Mouse (Mus musculus): ENCODE data around the gene Fen1.
A peak's percentile ranks its signal among the peaks of the same experiment; 100 is the strongest.
"Not testable (repeated sequence)": the region's sequence is repeated elsewhere in the genome, so short reads cannot be mapped to it uniquely, and the experiment has no call there.

Fen1 gene

DNA sequence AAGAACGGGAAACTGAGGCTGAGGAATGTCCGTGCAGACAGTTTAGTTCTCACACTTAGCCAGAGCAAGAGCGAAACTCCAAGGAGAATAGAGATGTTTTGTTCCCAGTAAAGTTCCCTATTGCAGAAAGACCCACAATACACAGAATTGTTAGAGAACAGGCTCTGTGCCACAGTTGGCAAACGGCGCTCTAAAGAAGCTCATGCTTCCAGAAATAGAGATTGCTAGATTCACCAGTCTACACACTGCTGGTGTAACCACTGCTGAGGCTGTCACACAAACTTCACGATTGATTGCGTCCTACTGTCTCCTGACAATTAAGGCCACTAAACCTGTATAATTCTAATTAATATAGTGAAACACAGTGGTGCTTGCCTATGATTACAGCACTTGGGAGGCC, 22.7 kb downstream of the Fen1 start:
- no peak for ATAC-seq (ENCODE audit: low TSS enrichment)

DNA sequence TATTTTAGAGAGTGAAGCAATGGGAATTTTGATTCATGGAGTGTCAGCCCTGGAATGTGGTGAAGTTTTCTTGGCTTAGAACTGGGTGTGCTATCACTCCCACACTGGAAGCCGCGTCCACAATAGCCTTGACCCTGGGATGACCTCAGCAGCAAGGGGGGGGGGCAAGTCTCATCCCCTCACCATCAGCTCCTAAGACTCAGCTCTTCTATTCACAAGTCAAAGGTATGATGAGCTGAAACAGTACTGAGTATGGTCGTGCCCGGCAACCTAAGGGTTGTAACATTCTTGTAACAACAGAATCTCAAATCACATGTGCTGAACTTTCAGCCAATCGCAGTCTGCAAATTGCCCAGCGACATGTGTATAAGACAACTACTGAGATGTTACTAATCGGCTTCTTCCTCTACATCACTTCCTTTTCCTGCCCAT, 27.0 kb downstream of the Fen1 start:
- no peak for ATAC-seq (ENCODE audit: low TSS enrichment)

DNA sequence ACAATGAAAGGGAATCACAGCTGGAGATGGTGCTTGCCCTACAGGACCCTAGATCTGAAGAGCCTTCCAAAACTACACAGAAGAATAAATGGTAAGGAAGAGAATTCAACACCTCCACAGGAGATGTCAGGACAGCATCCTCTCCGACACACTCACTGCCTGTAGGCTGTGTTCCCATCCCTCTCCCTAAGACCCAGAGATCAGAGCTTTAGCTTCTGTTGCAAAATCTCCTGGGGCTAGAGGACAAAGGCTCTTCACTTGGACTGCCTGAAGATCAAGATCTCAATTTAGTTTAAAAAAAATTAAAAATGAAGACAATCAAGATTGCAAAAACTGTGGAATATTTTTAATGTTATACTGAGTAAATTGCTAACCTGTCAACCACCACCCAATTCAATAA, 27.5 kb downstream of the Fen1 start:
- no peak for ATAC-seq (ENCODE audit: low TSS enrichment)

- ATAC-seq (ENCODE audit: low TSS enrichment) = no peak
These were observed 29.0 kb downstream of the Fen1 start for GRCm38 (mm10) chr19:10174956-10175355.

DNA sequence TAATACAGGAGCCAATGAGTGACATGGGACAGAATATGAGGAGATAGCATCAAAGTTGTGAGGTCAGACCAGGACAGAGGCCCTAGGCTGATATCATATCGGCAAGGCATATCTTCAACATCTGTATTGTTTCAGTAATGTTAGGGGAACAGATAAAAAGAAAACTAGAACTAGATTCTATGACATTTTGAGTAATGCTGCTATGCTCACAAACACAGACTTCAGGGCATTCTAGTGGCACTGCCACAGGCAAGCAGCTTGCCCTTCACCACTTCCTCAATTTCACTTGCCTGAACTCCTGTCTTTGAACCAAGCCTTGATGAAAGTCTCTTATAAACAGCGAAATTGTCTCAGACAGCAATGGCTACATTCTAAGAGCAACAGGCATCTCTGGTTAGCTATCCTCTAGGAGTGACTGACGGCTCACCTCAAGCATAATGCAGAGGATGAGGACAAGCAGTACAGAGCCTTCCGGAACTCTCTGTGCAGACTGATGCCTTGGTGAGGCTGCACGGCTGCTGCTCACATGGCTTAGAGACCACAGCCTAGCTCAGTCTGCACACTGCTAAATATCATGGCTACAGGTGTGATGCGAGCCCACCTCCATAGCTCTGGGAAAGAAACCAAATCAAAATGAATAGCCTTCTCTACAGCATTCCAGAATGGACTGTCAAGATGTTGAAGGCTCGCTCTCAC, 30.0 kb downstream of the Fen1 start:
- no peak for ATAC-seq (ENCODE audit: low TSS enrichment)

DNA sequence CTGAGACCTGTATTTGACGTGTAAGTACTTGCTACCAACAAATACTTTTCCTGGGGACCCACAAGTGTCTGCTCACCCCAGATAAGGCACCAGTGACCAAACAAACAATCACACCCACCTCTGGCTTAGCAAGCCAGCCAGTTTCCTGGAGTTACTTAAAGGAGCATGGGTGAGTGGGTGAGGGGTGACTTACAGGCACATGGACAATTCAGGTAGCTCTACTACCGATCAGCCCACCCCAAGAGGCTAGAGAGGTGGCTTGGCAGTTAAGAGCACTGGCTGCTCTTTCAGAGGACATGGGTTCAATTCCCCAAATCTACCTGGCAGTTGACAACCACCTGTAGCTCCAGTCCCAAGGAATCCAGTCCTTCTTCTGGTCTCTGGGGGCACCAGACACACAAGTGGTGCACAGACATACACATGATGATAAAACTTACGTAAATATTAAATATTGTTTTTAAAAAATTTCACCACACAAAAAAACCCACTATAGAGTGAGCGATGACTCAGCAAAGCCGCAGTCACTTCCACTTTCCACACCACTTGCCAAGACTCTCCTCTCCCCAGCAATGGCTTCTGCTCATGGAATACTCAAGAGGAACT, 30.8 kb downstream of the Fen1 start:
- ATAC-seq (ENCODE audit: low TSS enrichment) = no peak

GRCm38 (mm10) chr19:10171846-10172245, 32.1 kb downstream of the Fen1 start:
- ATAC-seq (ENCODE audit: low TSS enrichment) = peak; percentile 57

DNA sequence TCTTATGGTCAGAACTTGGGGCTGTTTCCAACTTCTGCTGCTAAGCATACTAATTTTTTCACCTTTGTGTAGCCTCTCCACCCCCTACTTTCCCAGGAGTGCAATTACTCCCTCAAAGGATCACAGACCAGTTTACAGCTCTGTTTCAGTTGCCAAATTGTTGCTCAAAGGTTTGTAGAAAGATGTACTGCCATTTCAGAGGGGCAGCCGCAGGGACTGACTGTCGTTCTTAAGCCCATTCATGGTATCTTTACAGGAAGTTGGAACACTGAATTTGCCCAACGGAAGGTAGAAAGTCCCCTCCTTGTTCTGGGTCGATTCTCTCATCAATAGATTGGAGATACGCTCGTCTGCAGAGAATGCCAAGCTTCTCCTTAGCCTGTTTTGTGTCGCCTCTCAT, 32.6 kb downstream of the Fen1 start:
- ATAC-seq (ENCODE audit: low TSS enrichment) = no peak

DNA sequence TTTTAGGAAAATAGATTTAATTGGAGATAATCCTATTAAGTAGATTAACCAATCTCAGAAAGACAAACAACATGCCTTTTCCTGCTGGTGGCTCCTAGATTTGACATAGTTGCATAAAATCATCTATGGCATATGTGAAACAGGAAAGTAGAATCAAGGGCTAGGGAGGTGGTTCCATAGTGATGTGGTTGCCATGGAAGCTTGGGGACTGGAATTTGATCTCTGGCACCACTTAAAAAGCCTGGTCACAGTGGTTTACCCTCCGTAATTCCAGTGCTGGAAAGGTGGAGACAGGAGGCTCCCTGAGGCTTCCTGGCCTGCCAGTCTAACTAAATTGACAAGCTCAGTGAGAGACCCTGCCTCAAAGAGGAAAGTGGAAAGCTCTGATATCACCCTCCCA, 33.5 kb downstream of the Fen1 start:
- no peak for ATAC-seq (ENCODE audit: low TSS enrichment)

GRCm38 (mm10) chr19:10169692-10170330, 34.2 kb downstream of the Fen1 start:
- ATAC-seq (ENCODE audit: low TSS enrichment) = not testable (repeated sequence)

DNA sequence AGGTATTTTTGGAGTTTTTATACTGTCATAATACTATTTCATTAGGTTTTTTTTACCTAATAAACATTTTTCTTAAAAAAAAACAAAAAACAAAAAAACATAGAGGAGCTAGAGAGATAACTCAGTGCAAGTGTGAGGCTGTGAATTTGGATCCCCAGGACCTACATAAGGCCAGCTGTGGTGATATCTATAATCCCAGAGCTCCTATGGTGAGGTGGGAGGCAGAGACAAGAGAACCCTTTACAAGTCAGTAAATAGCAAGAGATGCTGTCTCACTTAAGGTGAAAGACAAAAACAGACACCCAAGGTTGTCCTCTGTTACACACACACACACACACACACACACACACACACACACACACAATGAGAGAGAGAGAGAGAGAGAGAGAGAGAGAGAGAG, 34.8 kb downstream of the Fen1 start:
- ATAC-seq (ENCODE audit: low TSS enrichment) = no peak

DNA sequence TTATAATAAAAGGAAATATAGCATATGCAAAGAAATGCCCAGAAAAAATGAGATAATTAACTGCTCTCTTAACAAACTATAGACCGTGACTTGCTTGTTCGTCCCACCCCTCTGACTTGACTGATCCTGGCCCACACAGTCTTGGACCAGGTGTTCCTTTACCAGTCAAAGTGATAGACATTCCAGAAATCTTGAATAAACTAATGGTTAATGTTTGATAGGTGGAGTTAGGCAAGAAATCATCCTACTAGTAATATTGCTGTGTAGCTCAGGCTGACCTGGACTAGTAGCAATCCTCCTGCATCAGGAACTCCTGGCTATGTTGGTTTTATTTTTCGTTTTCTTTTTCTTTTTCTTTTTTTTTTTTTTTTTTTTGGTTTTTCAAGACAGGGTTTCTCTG, 35.5 kb downstream of the Fen1 start:
- ATAC-seq (ENCODE audit: low TSS enrichment) = no peak

- no peak for ATAC-seq (ENCODE audit: low TSS enrichment)
These were observed 36.0 kb downstream of the Fen1 start for GRCm38 (mm10) chr19:10167951-10168350.

DNA sequence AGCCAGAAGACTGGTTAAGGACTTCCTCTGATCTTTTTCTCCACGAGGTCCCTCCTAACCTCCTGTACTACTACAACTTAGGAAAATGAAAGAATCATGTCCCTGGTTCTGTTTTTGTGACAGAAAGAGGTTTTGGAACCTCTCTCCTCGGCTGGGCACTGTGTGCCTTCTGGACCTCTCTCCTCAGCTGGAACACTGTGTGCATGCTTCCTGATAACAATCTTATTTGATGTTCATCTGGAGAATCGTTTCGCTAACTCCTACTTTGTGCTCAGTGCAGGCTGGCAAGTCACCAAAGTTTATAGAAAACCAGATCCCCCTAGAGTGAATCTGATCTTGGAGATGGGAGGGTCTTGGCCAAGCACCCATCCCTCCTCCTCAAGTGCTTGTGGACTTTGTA, 36.9 kb downstream of the Fen1 start:
- ATAC-seq (ENCODE audit: low TSS enrichment) = no peak

GRCm38 (mm10) chr19:10165928-10166327, 38.0 kb downstream of the Fen1 start:
- ATAC-seq (ENCODE audit: low TSS enrichment) = not testable (repeated sequence)

- ATAC-seq (ENCODE audit: low TSS enrichment) = no peak
These were observed 40.1 kb downstream of the Fen1 start for GRCm38 (mm10) chr19:10163896-10164295.

GRCm38 (mm10) chr19:10157725-10158124, 46.2 kb downstream of the Fen1 start:
- ATAC-seq (ENCODE audit: low TSS enrichment) = peak; percentile 52; the same call in 1 of the 2 replicates

DNA sequence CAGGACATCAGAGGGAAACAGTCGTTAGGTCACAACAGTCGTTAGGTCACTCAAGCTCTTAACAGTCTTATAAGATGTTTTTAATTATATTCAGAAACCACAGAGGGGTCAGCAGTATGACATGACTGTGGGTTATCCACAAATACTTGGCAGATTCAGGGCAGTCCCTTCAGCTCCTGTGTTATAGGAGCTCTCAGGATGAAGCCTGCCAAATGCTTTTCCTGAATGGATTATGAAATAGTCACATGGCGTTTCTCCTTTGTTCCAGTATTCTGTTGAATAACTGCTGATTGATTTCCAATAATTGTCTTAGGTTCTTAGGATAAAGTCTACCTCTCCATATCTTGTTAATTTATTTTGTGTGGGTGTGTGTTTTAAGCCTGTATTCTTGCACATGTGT, 54.8 kb downstream of the Fen1 start:
- no peak for ATAC-seq (ENCODE audit: low TSS enrichment)
